Mouse (Mus musculus): ENCODE measurements around the gene Ccl12.

Gene Ccl12

DNA sequence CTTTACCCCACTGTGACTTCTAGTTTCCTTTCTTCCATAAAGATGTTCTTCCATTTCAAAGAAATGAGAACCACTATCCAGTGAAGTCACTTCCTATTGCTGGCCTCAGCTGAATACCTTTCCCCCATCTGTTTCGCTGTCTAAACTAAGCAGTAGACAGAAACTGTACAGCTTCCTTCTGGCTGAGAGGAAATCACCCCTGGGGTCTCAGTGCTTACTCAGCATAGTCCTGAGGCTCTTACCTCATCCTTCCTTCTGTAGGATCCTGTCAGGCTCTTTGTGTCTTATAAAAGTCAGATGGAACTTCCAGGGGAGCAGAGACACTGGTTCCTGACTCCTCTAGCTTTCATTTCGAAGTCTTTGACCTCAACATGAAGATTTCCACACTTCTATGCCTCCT lies at the start of gene Ccl12:
Gene Ccl12, plus strand, starts transcription at position 317 of the 400 bp plus-strand sequence.
- DNase-seq (ENCODE audit: low read depth, low spot score) = no peak

DNA sequence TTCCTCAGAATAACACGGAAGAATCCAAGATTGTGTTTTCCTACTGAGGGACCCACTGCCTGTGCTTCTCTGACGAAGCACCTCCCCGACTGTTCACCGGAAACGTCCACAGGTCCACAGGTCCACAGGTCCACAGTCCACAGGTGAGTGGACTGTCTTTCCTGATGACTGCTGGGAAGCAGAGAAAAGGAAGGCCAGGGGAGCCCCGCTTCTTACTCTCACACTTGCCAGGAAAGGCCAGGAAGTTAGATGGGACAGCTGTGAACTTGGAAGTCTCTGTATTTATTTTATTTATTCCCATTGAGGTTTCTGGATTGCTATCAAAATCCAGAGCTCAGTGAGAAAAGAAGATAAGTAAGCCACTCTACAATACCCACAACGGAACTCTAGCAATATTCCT lies 47.8 kb upstream of the Ccl12 start:
- DNase-seq (ENCODE audit: low read depth, low spot score) = no peak

DNA sequence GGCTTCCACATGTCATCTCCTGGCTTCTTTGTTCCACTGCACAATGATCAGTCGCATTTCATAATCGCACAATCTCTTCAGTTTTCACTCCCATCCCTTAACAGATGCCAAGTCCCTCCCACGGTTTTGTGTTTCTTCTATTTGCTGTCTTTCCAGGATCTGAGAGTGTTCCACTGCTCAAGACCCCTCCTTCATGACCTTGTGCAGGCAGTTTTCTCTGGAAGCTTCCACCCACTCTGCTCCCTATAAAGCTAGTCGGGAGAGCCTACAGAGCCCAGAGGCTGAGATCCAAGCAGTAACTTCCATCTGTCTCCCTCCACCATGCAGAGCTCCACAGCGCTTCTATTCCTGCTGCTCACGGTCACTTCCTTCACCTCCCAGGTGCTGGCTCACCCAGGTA lies 44.0 kb upstream of the Ccl12 start, which contains the start of gene Ccl11:
Gene Ccl11, plus strand, starts transcription at position 178 of the 400 bp plus-strand sequence.
- no peak for DNase-seq (ENCODE audit: low read depth, low spot score)

DNA sequence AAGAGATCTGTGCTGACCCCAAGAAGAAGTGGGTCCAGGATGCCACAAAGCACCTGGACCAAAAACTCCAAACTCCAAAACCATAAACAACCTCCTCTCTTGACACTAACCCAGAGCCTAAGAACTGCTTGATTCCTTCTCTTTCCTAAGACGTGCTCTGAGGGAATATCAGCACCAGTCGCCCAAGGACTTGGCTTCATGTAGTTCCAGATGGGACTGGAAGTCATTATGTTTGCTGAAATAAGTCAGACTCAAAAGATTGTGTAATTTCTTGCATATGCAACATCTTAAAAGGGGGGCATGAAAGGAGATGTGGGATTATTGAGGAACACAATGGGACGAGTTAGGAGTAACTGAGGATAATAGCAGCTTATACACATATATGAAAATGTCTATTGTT lies 39.4 kb upstream of the Ccl12 start:
- no peak for DNase-seq (ENCODE audit: low read depth, low spot score)

DNA sequence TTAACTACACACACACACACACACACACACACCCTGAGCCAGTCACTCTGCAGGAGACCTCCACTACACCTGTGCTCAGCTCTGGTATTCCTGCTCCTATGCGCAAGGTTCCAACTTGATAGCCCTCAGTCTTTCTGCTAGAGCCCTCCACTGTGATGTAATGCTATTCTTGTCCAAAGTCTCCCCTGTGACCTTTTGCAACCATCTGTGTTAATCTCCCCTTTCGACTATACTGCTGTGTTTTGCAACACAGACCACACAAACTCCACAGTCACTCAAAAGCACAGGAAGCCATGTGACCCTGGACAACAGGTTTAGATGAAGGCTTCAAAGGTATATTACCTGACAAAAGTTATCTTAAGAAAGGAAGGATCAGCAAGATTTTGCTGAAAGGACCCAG lies 38.2 kb upstream of the Ccl12 start:
- DNase-seq (ENCODE audit: low read depth, low spot score) = no peak

DNA sequence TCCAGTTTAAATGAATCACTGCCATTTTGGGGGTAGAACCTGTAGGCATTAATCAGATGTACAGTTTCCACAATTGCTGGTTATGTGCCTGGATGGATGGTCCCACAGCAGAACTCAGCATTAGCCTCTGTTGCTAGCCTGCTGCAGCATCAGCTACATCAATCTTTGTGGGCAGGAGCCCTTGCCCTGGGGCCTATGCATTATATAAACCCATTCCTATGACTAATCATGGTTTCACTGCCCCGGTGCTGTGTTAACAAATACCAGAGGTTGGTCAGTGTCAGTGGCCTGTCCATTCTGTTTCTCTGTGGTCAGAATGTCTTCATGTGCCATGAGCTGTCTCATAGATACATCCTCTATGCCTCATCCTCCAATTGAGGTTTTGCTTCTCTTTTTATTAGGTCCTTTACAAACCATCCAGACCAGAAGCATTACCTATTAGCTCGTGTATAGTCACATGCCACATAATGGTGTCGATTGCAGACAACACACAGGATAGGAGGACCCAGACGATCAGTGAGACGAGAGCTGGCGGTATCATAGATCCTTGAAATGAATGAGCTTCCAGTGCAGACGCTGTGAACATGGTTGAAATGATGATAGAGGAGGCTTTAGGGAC lies 34.6 kb upstream of the Ccl12 start:
- DNase-seq (ENCODE audit: low read depth, low spot score) = no peak

DNA sequence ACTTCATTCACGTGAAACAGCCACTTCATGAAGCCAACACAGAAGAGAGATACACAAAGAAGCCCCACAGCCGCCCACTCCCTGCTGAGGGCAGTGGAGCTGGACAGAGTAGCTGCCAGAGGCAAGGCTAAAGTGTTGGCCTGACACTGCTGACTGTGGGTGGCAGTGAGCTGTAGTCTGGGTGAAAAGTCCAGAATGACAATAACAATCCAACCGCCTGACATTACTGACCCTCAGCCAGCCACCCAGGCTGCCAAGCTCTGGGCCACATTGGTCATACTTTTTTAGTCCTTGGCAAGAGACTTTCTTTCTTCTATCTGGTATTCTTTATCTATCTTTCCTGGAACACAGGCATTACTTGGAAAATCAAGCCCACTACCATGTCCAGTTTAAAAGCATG lies 30.6 kb upstream of the Ccl12 start:
- no peak for DNase-seq (ENCODE audit: low read depth, low spot score)

DNA sequence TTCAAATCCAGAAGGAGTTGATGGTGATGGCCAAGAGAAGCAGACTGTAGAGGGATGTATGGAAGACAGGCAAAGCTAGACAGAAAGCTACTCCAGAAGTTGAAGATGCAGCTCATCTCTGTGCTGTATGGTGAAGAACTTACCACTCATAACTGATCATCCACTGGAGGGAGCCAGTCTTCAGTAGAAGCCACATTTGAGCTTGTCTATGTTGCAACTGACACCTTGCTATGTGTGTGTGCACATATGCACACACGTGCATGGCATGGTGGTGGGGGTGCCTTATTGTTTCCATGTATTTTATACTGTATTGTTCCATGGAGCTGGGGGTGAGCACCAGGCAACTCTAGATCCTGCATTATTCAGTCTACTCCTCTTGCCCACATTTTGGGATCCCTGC lies 29.3 kb upstream of the Ccl12 start:
- DNase-seq (ENCODE audit: low read depth, low spot score) = no peak

DNA sequence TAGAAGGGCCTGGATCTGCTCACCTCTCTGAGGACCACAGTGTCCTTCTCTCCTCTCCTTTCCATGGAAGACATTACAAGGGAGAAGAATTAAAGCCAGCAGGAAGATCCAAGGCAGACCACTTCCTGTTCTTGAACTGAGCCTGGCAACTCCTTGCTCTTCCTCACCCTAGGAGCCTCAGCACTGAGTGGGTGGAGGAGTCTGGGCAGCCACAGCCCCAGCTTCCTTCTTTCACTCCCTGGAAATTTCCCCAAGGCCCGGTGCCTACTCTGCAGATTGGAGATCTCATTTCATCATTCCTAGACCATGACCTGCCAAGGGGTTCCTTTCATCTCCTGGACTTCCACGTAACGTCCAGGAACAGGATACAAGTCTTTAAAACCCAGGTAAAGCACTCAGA lies 28.7 kb upstream of the Ccl12 start:
- no peak for DNase-seq (ENCODE audit: low read depth, low spot score)

DNA sequence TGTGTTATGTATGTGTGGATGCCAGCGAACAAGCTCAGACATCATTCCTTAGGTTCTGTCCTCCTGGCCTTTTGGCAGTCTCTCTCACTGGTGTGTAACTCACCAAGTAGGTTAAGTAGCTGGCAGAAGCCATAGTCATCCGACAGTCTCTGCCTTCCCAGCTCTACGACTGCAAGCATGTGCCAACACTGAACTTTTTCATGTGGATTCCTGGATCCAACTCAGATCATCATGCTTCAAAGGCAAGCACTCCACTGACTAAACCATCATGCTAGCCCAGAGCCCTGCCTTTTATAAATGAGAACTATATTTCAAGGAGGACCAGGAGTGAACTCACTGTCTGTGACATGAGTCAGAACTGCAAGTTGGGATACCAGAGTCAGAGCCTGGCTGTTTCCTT lies 28.0 kb upstream of the Ccl12 start:
- no peak for DNase-seq (ENCODE audit: low read depth, low spot score)

DNA sequence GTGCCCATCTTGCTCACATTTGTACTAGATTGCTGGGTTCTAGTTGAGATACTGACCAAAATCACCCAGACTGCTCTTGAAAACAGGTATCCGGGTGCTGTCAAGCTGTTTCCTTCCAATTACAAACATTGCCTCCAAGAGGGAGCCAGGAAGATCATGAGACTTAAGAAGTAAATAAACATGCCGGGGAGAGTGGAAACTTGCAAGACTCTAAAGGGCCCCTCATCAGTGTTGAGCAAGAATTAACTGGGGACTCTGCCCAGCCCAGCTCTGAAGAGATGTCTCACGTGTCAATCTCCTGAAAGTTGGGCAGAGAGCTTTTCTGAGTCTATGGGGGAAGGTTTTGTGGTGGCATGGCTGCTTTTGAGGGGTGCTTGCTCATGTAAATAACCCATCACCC lies 24.6 kb upstream of the Ccl12 start:
- DNase-seq (ENCODE audit: low read depth, low spot score) = no peak

DNA sequence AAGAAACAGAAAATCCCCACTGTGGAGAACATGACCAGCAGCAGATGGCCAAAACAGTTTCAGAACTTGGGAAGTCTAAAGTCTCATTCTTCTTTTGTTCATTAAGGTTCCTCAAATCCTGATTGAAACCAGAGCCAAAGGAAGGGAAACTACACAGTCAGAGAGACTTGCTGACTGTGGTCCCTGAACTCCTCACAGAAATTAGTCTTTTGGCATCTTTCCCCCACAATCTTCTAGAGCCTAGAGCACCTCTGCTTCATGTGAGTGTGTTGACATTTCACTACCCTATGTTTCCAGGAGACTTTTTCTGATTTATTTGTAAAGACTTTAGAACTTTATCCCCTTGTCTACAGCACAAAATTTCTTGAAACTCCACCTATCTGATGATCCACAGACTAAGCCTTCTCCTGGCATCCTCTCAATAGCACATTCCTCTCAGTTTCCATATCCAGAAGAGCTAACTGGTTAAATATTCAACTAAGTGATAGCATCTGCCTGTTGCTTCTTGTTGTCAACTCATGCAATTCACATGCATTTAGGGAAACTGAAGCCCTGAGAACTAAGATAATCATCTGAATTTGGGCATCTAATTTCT lies 23.4 kb upstream of the Ccl12 start:
- no peak for DNase-seq (ENCODE audit: low read depth, low spot score)

DNA sequence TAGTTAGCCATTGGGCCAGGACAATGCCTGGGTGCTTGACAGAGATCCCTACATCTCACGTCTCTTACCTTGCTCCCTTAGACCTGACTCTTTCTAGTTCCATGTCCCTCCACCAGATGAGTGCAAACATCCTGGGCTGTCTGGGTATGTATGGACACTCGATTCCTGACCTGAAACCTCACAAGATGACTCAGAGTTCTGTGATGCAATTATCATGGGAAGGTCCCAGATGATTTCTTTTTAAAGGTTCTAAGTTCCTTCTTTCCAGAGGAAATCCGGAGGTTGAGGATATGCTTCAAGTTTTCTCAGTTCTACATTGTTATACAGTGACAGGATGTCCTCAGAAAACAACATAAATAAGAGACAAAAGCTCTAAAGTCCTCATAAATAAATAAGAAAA lies 20.8 kb upstream of the Ccl12 start:
- DNase-seq (ENCODE audit: low read depth, low spot score) = no peak

DNA sequence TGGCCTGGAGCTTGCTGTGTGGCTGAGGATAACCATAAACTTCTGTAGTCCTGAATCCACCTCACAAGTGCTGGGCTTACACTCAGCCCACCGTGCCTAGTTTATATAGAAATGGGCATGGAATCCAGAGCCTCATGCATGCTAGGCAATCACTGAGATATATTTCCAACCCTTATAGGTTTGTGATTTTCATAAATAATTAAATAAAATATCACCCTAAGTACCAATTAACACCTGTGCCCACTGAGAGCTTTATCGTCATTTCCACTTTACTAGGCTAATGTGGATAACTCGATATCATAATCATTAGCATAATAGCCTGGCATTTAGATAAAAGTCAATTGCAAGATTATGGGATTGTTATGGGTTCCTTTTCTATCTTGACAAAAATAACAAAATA lies 17.3 kb upstream of the Ccl12 start:
- no peak for DNase-seq (ENCODE audit: low read depth, low spot score)

DNA sequence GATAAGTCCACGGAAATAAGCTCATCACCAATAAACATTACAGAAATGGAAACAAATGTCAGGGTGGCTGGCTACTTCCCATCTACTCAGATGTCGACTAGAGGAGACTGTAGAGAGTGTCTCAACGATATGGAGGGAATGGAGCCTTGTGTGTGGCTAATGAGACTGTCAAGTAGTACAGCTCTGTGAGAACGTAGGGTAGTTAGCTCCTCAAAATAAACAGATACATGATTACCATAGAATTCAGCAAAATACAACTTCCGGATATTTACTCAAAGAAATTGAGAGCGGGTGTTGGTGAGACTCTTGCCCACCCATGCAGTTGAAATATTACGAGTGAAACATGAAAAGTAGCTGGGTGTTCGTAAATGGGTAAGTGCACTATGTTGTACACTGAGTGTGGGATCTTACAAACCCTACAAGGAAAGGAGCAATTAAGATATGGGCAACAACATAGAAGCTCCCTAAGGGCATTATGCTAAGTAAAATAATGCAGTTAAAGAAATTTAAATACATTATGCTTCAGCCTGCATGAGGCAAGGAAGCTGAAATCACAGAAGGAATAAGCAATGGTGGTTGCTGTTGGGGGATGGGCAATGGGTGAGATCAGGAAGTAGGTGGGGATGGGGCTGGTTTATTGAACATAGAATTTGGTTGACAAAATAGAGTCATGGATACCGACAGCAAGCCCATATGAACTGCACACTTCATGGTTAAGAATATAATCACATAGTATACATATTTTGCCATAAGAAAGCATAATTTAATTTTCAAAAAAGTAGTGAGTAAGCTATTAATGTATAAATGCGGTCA lies 1.9 kb upstream of the Ccl12 start:
- DNase-seq (ENCODE audit: low read depth, low spot score) = no peak

DNA sequence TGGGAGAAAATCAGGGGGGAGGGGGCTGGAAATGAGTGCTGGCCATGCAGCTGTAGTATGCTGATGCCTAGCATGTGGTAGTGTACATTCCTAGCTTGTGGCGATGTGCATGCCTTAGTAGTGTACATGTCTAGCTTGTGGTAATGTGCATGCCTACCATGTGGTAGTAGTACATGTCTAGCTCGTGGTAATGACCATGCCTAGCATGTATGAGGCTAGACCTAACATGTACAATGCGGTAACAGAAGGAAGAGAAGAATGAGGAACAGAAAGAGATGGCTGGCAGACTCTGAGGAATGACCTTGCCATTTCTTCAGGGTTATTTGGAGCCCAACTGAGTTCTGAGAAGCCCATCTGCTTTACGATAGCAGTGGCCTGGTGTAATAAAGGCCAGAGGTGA lies 558 bp upstream of the Ccl12 start:
- DNase-seq (ENCODE audit: low read depth, low spot score) = no peak

DNA sequence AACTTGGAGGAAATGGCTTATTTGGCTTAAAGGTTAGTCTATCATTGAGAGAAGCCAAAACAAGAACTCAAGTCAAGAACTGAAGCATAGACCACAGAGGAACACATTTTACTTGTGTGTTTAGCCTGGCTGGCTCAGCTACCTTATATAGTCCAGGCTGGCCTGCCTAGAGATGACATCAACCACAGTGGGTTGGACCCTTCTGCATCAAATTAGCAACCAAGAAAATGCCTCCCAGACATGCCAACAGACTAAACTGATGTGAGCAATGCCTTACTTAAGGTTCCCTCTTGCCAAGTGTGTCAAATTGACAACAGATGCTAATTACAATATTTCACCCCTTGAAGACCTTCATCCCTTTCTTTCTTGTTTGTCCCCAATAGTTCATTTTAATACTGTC lies 8.0 kb downstream of the Ccl12 start:
- DNase-seq (ENCODE audit: low read depth, low spot score) = no peak

DNA sequence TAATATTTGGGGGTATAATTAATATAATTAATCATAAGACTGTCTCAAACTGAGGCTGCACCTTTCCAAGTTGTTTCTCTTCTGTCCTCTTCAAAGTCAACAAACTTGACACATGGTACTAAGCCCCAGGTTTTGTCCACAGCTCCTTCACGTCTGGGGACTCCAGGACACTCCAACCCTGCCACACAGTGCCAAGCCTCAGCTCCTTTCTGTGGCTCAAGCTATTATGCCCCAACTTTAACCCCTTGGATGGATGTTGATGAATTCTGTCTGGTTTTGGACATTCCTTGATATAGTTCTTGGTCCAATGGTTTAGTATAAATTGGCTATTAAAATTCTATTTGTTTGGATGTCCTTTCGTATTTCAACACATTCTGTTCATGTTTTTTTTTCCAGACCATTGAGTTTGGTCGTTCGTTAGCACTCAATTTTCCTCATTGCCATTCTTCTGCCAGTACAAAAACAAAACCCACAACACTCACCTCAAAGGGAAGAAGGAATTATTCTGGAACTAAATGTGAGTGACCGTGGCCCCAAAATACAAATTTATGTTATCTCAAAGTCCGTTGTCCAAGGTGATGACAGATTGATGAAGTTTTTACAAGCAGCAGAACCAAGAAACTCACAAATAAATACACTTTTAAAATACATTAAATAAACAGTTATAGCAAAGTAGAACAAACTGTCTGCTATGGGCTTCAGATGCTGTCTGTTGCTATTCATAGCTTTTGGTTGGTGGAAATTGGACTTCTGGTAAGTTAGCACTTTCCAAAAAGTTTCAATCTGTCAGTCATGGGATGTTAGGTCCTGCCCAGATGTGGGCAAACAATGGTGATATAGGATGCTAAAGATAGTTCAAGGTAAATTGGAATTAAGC lies 9.0 kb downstream of the Ccl12 start:
- DNase-seq (ENCODE audit: low read depth, low spot score) = no peak

DNA sequence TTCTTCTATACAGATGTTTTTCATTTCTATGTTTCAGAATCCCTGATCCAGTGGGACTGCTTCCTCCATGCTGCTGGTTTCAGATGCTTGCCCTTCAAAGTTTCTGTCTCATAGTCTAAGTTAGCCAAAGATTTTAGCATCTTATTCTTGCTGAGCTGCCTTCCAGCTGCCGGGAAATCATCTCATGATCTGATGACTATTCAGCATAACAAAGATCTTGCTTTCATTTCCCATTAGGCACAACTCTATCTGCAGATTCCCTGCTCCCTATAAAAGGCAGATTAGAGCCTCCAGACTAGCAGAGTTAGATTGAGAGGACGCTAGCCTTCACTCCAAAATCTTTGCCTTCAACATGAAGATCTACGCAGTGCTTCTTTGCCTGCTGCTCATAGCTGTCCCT lies 13.2 kb downstream of the Ccl12 start, which contains the start of gene Ccl8:
Gene Ccl8, plus strand, starts transcription at position 301 of the 400 bp plus-strand sequence.
- no peak for DNase-seq (ENCODE audit: low read depth, low spot score)

DNA sequence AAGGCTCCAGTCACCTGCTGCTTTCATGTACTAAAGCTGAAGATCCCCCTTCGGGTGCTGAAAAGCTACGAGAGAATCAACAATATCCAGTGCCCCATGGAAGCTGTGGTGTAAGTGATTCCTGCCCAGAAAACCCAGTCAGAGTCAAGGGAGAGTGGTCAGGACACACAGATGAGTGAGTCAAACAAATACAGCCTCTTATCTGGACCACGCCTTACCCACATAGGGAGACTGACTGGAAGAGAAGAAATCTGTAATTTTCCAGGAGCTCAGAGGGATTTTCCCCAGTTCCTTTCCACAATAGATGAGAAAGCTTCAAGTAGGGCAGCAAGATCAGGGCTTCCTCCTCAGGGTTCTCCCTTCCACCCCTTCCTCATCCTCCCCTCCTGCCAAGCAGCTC lies 14.4 kb downstream of the Ccl12 start:
- DNase-seq (ENCODE audit: low read depth, low spot score) = no peak

DNA sequence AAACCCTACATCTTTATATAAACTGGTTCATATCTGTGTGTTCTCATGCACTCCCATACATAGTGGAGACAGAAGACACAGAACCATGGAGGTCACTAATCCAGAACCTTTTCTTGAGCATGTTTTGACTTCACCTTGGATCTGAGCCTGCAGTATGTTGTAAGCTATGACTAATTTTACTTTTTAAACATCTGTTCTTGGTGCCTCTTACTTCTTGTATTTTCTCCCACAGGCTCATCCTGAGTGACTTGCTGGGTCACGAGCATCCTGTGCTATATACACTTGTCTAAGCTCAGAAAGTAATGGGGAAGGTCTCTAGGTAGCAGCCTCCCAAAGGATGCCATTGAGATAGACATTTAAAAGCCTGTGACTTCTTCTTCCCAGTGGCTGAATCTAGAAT lies 31.3 kb downstream of the Ccl12 start:
- no peak for DNase-seq (ENCODE audit: low read depth, low spot score)

DNA sequence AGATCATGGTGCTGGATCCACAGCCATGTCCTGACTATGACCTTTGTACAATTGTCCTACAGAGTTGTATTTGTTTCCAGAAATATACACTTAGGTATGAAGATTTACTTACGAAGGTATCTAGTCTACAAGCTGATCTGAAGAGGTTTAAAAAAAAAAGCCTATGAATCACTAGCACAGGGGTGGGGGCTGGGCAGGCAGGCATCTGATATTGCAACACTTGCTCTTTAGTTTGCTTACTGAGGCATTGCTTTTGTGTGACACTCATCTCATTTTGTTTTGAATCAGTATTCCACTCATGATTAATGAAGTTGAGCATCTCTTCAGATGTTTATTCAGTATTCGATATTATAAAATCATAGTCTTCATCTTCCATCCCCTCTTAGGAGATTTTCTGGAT lies 34.6 kb downstream of the Ccl12 start:
- no peak for DNase-seq (ENCODE audit: low read depth, low spot score)
